Mouse (Mus musculus) cerebellum, adult 2 months (tissue): ENCODE data around the gene Slc32a1. TPM values are rescaled to one million over a fixed set of nuclear protein-coding genes. Genes with fewer than 3 reads are reported as not detected.

Experiments used
- DNase-seq, 2 experiments: peaks; one replicate each; pipeline ENCODE4 v3.0.0; 2021
- H3K27ac ChIP-seq: fragments of 200-500 bp; 2 replicates; pipeline ENCODE4 v1.5.1; 2012; ENCODE audit warnings: low read length, control low read depth, inconsistent platforms; ENCODE audit not compliant: insufficient read depth
- H3K27me3 ChIP-seq: fragments of 200-500 bp; 2 replicates; pipeline ENCODE4 v1.6.1; 2012; ENCODE audit warnings: inconsistent platforms, mild to moderate bottlenecking, low read length, moderate library complexity; ENCODE audit not compliant: control insufficient read depth, insufficient read depth
- H3K4me1 ChIP-seq: fragments of 200-500 bp; 2 replicates; pipeline ENCODE4 v1.6.1; 2011; ENCODE audit warnings: low read length; ENCODE audit not compliant: control insufficient read depth, insufficient read depth
- H3K4me3 ChIP-seq: fragments of 200-500 bp; replicated peaks from 2 replicates; pipeline ENCODE3; 2011; ENCODE audit warnings: mild to moderate bottlenecking, low read depth, low read length, control low read depth; ENCODE audit not compliant: insufficient read depth
- CTCF ChIP-seq: fragments of 200-500 bp; IDR thresholded peaks from 2 replicates; pipeline ENCODE4 v1.5.1; 2011; ENCODE audit warnings: low read depth, mild to moderate bottlenecking, control low read depth, low read length, moderate library complexity, borderline replicate concordance; ENCODE audit not compliant: insufficient read depth
- POLR2A ChIP-seq: fragments of 200-500 bp; IDR thresholded peaks from 2 replicates; pipeline ENCODE4 v1.6.1; 2011; ENCODE audit warnings: low read length, control low read depth, borderline replicate concordance; ENCODE audit not compliant: insufficient read depth
- WGBS: fragments of 180-500 bp; shearing (Covaris S2); methylation state at CpG from one replicate; pipeline ENCODE4 v1.1.7; 2018; 5-methylcytosine and 5-hydroxymethylcytosine counted together
- polyA plus RNA-seq: library from polyadenylated mRNA; depleted of rRNA; stranded (reverse); fragments of >200 nt; gene quantifications from 2 replicates; pipeline ENCODE4 v1.2.3, GENCODE M21; 2012; rRNA removed

Gene Slc32a1
- 218 TPM in 2 replicates for polyA plus RNA-seq

DNA sequence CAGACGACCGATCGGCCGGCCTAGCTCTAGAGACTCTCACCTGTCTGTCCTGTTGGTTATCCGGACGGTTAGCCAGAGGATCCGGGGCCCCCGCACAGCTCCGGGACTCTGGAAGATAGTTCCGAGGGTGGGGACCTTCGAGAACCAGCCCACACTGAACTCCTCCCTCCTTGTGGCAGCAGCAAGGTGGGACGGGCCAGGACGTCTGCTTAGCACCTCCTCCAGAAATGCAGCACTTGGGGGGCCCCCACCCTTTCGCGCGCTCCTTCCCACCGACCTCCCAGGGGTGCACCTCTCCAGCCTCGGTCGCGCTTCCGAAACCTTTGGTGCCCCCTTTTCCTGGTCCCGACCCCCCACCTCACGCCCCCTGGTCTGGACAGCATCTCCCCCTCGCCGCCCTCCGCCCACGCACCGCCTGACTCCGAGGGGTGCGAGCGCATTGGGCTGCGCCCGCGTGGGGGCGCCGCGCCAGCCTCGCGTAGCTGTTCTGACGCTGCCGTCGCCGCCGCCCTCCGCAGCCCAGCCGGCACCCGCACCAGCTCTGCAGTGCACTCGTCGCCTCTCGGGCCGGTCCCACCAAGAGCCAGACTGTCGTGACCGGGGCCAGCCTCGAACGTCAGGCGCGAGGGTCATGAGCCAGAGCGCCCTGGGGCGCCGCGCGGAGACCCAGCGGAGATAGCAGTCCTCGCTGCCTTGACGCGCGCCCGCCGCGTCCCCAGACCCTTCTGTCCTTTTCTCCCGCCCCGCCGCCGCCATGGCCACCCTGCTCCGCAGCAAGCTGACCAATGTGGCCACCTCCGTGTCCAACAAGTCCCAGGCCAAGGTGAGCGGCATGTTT, at the start of gene Slc32a1:
TSS of gene Slc32a1 (plus strand) at position 280 of the 838 bp plus-strand sequence.
- peak; percentile 26 to 53 for DNase-seq
- Histone ChIP-seq H3K4me1 (no peaks in the 10 kb centered on the region), H3K4me3 (peak within 1 kb of the TSS; percentile 42), H3K27me3 (peaks cover 7% of the 10 kb centered on the region; the same call in 1 of the 2 replicates), H3K27ac (no peak within 1 kb of the TSS)
- TF ChIP-seq CTCF = no peak
- no peak for TF ChIP-seq POLR2A
- under 1% methylated on average over 77 of the region's 77 CpGs for WGBS

GRCm38 (mm10) chr2:158560801-158561200, 49.8 kb upstream of the Slc32a1 start:
- peak in 1 of 2 experiments; percentile 30 for DNase-seq
- H3K27ac ChIP-seq = no peak overlapping the region
- 28% methylated on average over 9 of the region's 9 CpGs for WGBS
- no peak for TF ChIP-seq POLR2A
- TF ChIP-seq CTCF = no peak
- 0 out of 2 replicates have a peak, but pooled peaks cover under 1% of the 10 kb centered on the region for H3K4me1 ChIP-seq
- H3K27me3 ChIP-seq = no peaks in the 10 kb centered on the region
- no peak overlapping the region for H3K4me3 ChIP-seq

- no peaks in the 10 kb centered on the region for H3K27me3 ChIP-seq
- no peak overlapping the region for H3K4me3 ChIP-seq
- H3K4me1 ChIP-seq = no peaks in the 10 kb centered on the region
- 57% methylated on average over 3 of the region's 3 CpGs for WGBS
- no peak for DNase-seq
- TF ChIP-seq CTCF (no peak), POLR2A (no peak)
- H3K27ac ChIP-seq = no peak overlapping the region
Observed at GRCm38 (mm10) chr2:158561371-158562144, 49.0 kb upstream of the Slc32a1 start.

DNA sequence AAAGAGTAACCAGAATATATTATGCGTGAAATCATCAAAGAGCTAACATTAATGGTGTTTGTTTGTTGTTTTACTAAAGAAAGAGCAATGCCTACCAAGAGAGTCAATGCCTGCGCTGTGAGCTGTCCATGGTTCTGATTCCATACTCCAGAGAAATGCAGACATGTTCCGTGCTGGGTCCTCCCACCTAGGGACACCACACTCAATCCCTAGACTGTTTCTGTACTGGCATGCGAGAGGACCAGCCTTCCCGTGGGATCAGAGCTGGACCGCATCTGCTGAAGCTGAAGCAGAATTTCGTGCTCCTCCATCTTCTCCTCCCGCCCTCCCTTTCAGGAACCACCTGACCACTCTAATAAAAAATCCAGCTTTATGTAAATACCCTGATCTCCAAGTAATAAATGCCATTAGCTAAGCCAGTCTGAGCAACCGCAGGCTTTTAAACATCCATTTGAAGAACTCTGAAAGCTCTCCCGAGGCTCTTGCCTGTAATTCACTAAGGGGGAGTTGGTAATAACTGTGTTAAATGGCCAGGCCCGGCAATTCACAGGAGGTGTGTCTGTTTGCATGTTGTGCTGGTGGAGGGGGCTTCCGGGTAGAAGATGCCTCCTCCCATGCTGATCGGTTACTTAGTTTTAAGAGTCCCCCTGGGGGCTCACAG, 40.0 kb upstream of the Slc32a1 start:
- Histone ChIP-seq H3K27me3 (no peaks in the 10 kb centered on the region; the same call in 1 of the 2 replicates), H3K27ac (no peak overlapping the region), H3K4me1 (no peaks in the 10 kb centered on the region), H3K4me3 (no peak overlapping the region)
- TF ChIP-seq POLR2A (no peak), CTCF (no peak)
- 28% methylated on average over 13 of the region's 13 CpGs for WGBS
- no peak for DNase-seq

GRCm38 (mm10) chr2:158579979-158580378, 30.6 kb upstream of the Slc32a1 start:
- Histone ChIP-seq H3K27me3 (peaks cover 2% of the 10 kb centered on the region; the same call in 1 of the 2 replicates), H3K4me3 (no peak overlapping the region), H3K27ac (no peak overlapping the region), H3K4me1 (no peaks in the 10 kb centered on the region)
- DNase-seq = no peak
- 13% methylated on average over 4 of the region's 4 CpGs for WGBS
- TF ChIP-seq POLR2A (no peak), CTCF (no peak)

DNA sequence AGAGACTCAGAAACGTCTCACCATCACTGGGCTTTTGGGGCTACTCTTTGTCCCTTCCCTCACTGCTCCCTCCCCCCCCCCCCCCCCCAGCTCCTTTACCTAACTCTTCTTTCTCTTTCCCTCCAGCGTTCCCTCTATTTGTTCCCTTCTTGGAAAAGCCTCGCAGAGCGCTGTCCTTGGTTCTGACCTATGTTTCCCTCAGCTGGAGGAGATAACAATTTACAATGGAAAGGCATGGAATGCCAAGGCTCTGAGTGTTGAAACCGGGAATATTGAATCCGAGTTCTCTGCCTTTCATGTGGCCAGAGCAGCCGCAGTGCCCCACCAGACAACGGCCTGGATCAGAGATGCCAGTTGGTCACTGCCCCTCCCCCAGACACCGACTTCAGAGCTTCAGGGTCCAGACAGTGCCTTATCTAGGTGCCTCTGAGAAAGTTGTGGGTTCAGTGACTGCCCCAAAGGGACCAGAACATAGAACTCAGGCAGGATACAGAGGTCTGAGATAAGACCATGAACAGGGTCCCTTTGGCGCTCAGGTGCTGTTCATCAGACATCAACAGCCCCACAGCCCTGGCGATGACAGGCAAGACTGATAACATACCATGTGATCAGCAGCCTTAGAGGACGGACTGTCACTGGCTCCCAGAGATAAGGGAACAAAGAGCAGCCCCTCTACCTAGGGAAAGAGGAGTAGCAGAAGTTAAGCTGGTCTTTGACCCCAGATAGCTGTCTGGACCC, 25.8 kb upstream of the Slc32a1 start:
- no peaks in the 10 kb centered on the region for H3K4me1 ChIP-seq
- H3K27me3 ChIP-seq = peaks cover 2% of the 10 kb centered on the region; the same call in 1 of the 2 replicates
- no peak overlapping the region for H3K27ac ChIP-seq
- DNase-seq = no peak
- TF ChIP-seq CTCF (no peak), POLR2A (no peak)
- no peak overlapping the region for H3K4me3 ChIP-seq
- WGBS = 14% methylated on average over 12 of the region's 12 CpGs

GRCm38 (mm10) chr2:158588524-158589271, 21.9 kb upstream of the Slc32a1 start:
- no peak for DNase-seq
- TF ChIP-seq POLR2A (no peak), CTCF (no peak)
- WGBS = 13% methylated on average over 8 of the region's 8 CpGs
- Histone ChIP-seq H3K4me1 (no peaks in the 10 kb centered on the region), H3K27me3 (peaks cover 4% of the 10 kb centered on the region; the same call in 1 of the 2 replicates), H3K4me3 (no peak overlapping the region), H3K27ac (no peak overlapping the region)
